Mouse (Mus musculus) small intestine, adult 10 weeks (tissue): ENCODE data around the gene Cenpj. TPM values are rescaled to one million over a fixed set of nuclear protein-coding genes. Genes with fewer than 3 reads are reported as not detected.

ENCODE experiments used
- polyA plus RNA-seq: library from polyadenylated mRNA; stranded (reverse); fragments of 350-450 nt; fragmentation: Illumina TruSeq; extraction: RNeasy Lipid Tissue Mini Kit (QIAGEN cat#74804); gene quantifications from one replicate; pipeline ENCODE4 v1.2.3, GENCODE M21; 2014; ENCODE audit warnings: low replicate concordance

Cenpj gene
- 37.2 TPM for polyA plus RNA-seq

DNA sequence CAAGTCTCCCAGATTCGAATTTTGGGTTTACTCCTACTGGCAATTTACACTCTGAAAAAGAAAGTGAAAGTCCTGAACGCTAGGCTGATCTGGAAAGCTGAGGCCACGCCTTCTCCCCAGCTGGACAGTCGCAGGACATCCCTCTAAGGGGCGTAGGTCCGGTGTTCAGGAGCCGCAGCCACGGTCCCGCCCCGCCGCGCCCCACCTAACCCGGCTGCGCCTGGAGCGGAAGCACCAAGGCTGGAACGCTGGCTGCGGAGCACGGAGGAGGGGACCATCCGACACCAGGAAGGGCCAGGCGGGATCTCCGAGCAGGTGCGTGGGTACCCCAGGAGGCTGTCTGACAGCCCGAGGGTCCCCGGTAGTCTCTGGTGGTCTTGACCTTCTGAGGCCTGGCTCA is at the start of gene Cenpj, which contains the start of gene Parp4:
Gene Cenpj (minus strand): TSS at position 10 of the 400 bp plus-strand sequence.
Gene Parp4 (plus strand): TSS at position 204 of the 400 bp plus-strand sequence.

Other genes starting within 250 kb of the Cenpj start
- not detected for gene Atp12a, start 210.4 kb downstream of the Cenpj start, polyA plus RNA-seq
- gene Rnf17, start 172.8 kb downstream of the Cenpj start, polyA plus RNA-seq = 1.1 TPM
- gene Parp4, start 194 bp upstream of the Cenpj start, polyA plus RNA-seq = 59.7 TPM
- 43.3 TPM for gene Mphosph8, start 92.8 kb upstream of the Cenpj start, polyA plus RNA-seq
- 27.3 TPM for gene Pspc1, start 202.9 kb upstream of the Cenpj start, polyA plus RNA-seq
- gene Zmym5, start 236.3 kb upstream of the Cenpj start, polyA plus RNA-seq = 142 TPM